Mouse (Mus musculus): ENCODE results near the gene Tmed10. TPM values are rescaled to one million over a fixed set of nuclear protein-coding genes. Genes with fewer than 3 reads are reported as not detected.
A peak's percentile ranks its signal among the peaks of the same experiment; 100 is the strongest.

Gene Tmed10
- polyA plus RNA-seq, 1 experiment from 2014 or later = 170 TPM

DNA sequence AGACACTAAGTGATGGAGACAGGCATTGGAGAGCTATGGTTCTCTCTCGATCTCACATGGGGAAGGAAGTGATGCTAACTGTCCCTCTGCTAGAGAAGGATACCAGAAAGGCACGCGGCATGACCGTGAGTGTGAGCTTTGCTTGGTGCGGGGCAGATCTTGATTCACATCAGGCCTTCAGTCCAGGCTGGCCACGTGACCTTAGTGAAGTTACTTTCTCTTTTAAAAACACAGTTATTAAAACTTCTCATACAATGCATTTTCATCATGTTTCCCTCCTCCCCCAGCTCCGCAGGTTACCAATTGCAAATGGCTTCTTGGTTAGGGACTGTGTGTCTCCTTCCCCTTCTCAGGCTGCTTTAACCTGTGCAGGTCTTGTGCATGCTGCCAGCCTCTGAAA lies 16.5 kb upstream of the Tmed10 start:
- no peaks in the 10 kb centered on the region for H3K36me3 ChIP-seq (replicated peaks; ENCODE audit: insufficient read depth, low read length)
- 60% methylated on average over 7 of the region's 7 CpGs for WGBS (ENCODE audit: insufficient replicate concordance)
- no peak overlapping the region for H3K27ac ChIP-seq (ENCODE audit: low read depth)
- peaks cover 26% of the 10 kb centered on the region for H3K4me1 ChIP-seq (ENCODE audit: insufficient read depth)
- H3K9ac ChIP-seq (replicated peaks) = no peak overlapping the region
- DNase-seq (no peak), ATAC-seq (no peak)
- no peak overlapping the region for H3K4me2 ChIP-seq (ENCODE audit: low read depth, low read length)
- no peaks in the 10 kb centered on the region for H3K9me3 ChIP-seq (ENCODE audit: low read length)
- H3K27me3 ChIP-seq (ENCODE audit: insufficient read depth, low read length) = no peaks in the 10 kb centered on the region
- no peak overlapping the region for H3K4me3 ChIP-seq (ENCODE audit: low read depth, low read length)
- TF ChIP-seq EP300 (IDR thresholded peaks at IDR 0.05; ENCODE audit: low read depth) = no peak
- no peak for TF ChIP-seq CTCF (IDR thresholded peaks at IDR 0.05; ENCODE audit: low read depth)

DNA sequence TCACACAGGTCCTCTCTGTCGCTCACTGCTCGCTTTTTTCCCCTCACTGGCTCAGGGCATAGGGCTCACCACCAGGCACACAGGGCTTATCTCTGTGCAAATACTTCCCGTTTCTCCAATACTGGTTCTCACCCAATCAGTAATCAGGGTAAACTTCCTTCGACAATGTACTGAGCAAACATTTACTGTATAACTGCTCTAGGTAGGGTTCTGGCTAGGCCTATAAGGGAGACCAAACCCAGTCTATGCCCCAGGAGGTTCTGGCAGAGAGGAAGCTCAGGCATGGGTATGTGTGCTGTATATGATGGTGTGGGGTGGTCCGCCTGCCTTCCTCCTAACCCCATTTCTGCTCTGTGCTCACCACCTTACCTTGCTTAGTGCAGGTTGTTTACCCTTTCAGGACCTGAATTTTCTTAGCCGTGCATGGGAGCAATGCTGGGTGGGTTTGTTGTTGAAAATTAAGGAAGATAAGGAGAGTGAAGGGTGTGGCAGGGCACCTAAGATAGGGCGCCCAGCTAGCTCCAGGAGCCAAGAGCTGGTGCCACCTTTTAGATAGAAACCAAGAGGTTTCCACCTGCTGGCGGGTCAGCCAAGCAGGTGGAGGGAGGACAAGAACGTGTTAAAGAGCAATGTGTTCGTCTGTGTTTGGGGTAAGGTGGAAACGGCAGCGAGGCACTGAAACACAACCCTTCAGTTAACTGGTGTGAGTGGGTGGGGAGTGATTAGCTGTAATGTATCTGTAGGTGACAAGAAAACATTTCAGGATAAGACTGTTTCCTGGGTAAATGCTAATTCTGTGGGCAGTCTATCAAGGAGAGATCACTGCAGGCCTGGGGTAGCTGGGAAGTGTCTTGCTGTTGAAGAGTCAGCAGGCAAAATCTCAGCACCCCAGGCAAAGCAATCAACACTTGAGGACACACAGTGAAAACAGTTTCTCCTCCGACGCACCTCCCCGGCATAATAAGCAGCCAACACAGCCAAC lies 14.8 kb upstream of the Tmed10 start:
- no peak overlapping the region for H3K9ac ChIP-seq (replicated peaks)
- ATAC-seq = peak; percentile 40
- no peak for DNase-seq
- no peak overlapping the region for H3K4me3 ChIP-seq (ENCODE audit: low read depth, low read length)
- 29% methylated on average over 15 of the region's 15 CpGs for WGBS (ENCODE audit: insufficient replicate concordance)
- H3K4me2 ChIP-seq (ENCODE audit: low read depth, low read length) = peak overlapping the region; percentile 45
- no peaks in the 10 kb centered on the region for H3K9me3 ChIP-seq (ENCODE audit: low read length)
- H3K36me3 ChIP-seq (replicated peaks; ENCODE audit: insufficient read depth, low read length) = no peaks in the 10 kb centered on the region
- H3K27me3 ChIP-seq (ENCODE audit: insufficient read depth, low read length) = no peaks in the 10 kb centered on the region
- H3K27ac ChIP-seq (ENCODE audit: low read depth) = peak overlapping the region; percentile 64; the same call in 1 of the 2 replicates
- H3K4me1 ChIP-seq (ENCODE audit: insufficient read depth) = peaks cover 27% of the 10 kb centered on the region
- TF ChIP-seq EP300 (IDR thresholded peaks at IDR 0.05; ENCODE audit: low read depth) = no peak
- TF ChIP-seq CTCF (IDR thresholded peaks at IDR 0.05; ENCODE audit: low read depth) = no peak

DNA sequence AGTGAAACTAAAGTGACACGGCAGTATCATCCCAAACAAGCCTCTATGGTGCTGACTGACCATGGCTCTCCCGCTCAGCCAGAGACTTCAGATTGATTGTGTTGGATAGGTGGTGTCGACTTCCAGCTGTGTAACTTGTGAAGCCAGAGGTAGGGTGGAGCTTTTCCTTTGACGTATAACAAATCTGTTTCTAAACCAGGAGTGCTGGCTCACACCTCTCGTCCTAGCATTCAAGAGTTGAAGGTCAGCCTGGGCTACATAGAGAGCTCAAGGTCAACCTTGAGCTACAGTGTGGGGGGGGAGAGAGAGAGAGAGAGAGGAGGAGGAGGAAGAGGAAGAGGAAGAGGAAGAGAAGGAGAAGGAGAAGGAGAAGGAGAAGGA lies 11.3 kb upstream of the Tmed10 start:
- no peak for DNase-seq
- H3K27ac ChIP-seq (ENCODE audit: low read depth) = peak overlapping the region; percentile 87
- 0 out of 2 replicates have a peak overlapping the region, but pooled peaks have one; percentile 32 for H3K4me2 ChIP-seq (ENCODE audit: low read depth, low read length)
- WGBS (ENCODE audit: insufficient replicate concordance) = 31% methylated on average over 5 of the region's 5 CpGs
- H3K9ac ChIP-seq (replicated peaks) = no peak overlapping the region
- H3K27me3 ChIP-seq (ENCODE audit: insufficient read depth, low read length) = 0 out of 2 replicates have a peak, but pooled peaks cover 3% of the 10 kb centered on the region
- no peaks in the 10 kb centered on the region for H3K36me3 ChIP-seq (replicated peaks; ENCODE audit: insufficient read depth, low read length)
- ATAC-seq = peak; percentile 16; the same call in 1 of the 2 replicates
- H3K9me3 ChIP-seq (ENCODE audit: low read length) = no peaks in the 10 kb centered on the region
- H3K4me1 ChIP-seq (ENCODE audit: insufficient read depth) = peaks cover 40% of the 10 kb centered on the region
- H3K4me3 ChIP-seq (ENCODE audit: low read depth, low read length) = no peak overlapping the region
- TF ChIP-seq CTCF (IDR thresholded peaks at IDR 0.05; ENCODE audit: low read depth) = no peak
- TF ChIP-seq EP300 (IDR thresholded peaks at IDR 0.05; ENCODE audit: low read depth) = no peak

DNA sequence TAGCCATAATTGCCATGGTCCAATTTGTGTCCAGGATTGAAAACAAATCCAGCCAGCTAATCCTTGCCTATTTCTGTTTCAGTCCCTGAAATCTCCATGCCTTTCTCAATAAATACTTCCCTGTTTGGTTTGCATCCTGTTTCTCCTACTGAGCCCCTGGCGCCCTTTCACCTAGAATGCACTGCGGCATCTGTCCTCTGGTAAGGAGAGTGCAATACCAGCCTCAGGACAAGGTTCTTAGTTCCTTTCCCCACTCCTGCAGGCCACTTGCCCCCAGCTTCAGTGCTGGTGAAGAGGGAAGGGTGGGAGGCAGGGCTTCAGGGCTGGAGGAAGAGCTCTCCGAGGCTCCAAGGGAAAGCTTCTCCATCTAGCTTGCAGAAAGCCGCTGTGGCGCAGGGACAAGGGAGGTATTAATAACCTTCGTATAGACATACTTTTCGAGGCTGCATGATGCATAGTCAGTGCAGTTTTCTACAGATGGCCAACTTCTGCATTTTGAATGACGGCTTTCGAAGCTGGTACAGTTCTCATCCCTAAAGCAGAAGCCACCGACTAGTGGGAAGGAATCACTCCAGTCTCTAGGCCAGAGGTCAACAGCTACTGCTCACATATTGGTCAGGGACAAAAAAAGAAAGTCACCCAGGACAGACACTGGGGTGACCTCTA lies 10.8 kb upstream of the Tmed10 start:
- ATAC-seq (peak; percentile 66), DNase-seq (no peak)
- Histone ChIP-seq H3K4me2 (ENCODE audit: low read depth, low read length) (0 out of 2 replicates have a peak overlapping the region, but pooled peaks have one; percentile 32), H3K9ac (replicated peaks) (peak overlapping the region; percentile 21; the same call in 1 of the 2 replicates), H3K4me1 (ENCODE audit: insufficient read depth) (peaks cover 41% of the 10 kb centered on the region), H3K36me3 (replicated peaks; ENCODE audit: insufficient read depth, low read length) (no peaks in the 10 kb centered on the region), H3K27me3 (ENCODE audit: insufficient read depth, low read length) (0 out of 2 replicates have a peak, but pooled peaks cover 3% of the 10 kb centered on the region), H3K27ac (ENCODE audit: low read depth) (peak overlapping the region; percentile 87), H3K9me3 (ENCODE audit: low read length) (no peaks in the 10 kb centered on the region), H3K4me3 (ENCODE audit: low read depth, low read length) (no peak overlapping the region)
- TF ChIP-seq CTCF (IDR thresholded peaks at IDR 0.05; ENCODE audit: low read depth) (no peak), EP300 (IDR thresholded peaks at IDR 0.05; ENCODE audit: low read depth) (no peak)
- WGBS (ENCODE audit: insufficient replicate concordance) = 31% methylated on average over 10 of the region's 10 CpGs

DNA sequence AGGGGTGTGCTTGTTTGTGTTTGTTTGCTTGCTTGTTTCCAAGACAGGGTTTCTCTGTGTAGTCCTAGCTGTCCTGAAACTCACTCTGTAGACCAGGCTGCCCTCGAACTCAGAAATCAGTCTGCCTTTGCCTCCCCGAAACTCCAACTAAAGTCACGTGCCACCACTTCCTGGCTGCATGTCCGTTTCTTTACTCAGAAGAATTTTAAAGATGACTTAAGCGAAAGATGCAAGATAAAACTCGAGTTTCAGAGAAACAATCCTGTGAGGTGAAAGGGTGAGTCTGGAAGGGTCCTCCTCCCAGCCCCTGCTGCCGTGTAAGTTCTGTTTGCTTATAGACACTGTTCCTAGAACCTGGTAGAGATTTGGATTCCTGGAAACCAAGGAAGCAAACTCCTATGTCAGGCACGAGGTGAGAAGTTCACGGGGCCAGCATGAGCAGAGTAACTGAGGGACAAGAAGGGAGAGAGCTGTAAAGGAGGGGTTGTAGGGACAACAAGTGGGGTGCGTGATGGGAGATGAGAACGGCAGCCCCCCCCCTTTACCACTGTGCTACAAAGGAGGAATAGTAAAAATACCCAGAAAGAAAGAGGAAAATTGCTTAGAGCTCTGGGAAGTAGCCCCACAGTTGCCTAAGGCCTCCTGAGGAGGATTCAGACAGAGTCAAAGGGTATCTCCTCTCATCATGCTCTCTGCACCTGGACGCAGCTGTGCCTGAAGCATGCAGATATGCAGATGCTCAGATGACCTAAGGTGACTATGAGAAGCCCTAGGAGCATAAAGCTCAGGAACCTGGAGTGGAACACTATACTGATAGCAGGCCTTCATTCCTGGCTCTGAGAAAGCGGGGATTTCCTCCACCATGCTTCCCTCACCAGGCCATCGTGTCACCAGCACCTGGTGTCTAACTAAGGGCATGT lies 8.4 kb upstream of the Tmed10 start:
- no peak overlapping the region for H3K27ac ChIP-seq (ENCODE audit: low read depth)
- peaks cover 27% of the 10 kb centered on the region for H3K4me1 ChIP-seq (ENCODE audit: insufficient read depth)
- H3K4me3 ChIP-seq (ENCODE audit: low read depth, low read length) = no peak overlapping the region
- 49% methylated on average over 14 of the region's 14 CpGs for WGBS (ENCODE audit: insufficient replicate concordance)
- 0 out of 2 replicates have a peak, but pooled peaks cover 6% of the 10 kb centered on the region for H3K27me3 ChIP-seq (ENCODE audit: insufficient read depth, low read length)
- ATAC-seq (peak; percentile 21; the same call in 1 of the 2 replicates), DNase-seq (no peak)
- H3K9ac ChIP-seq (replicated peaks) = no peak overlapping the region
- no peak for TF ChIP-seq CTCF (IDR thresholded peaks at IDR 0.05; ENCODE audit: low read depth)
- no peak for TF ChIP-seq EP300 (IDR thresholded peaks at IDR 0.05; ENCODE audit: low read depth)
- no peaks in the 10 kb centered on the region for H3K9me3 ChIP-seq (ENCODE audit: low read length)
- no peak overlapping the region for H3K4me2 ChIP-seq (ENCODE audit: low read depth, low read length)
- no peaks in the 10 kb centered on the region for H3K36me3 ChIP-seq (replicated peaks; ENCODE audit: insufficient read depth, low read length)
